Mouse (Mus musculus) common myeloid progenitor, adult 5-6 weeks (primary cell): ENCODE measurements around the gene Myo15b. TPM values are rescaled to one million over a fixed set of nuclear protein-coding genes. Genes with fewer than 3 reads are reported as not detected.

Experiments used
- ATAC-seq: replicated peaks from 2 replicates; pipeline ENCODE4 v1.8.0; 2016; ENCODE audit warnings: low read depth, mild to moderate bottlenecking, moderate TSS enrichment, inconsistent platforms; ENCODE audit not compliant: poor library complexity, severe bottlenecking
- total RNA-seq: library from RNA; stranded (forward); fragments of 200-1000, 187-1606 nt; gene quantifications from 2 replicates; pipeline ENCODE4 v1.2.3, GENCODE M21; 2017

The Myo15b gene
- total RNA-seq, 1 experiment from 2014 or later: 3.7 TPM

GRCm38 (mm10) chr11:115921986-115922385 is 63.8 kb downstream of the Myo15b start:
- ATAC-seq: no peak

DNA sequence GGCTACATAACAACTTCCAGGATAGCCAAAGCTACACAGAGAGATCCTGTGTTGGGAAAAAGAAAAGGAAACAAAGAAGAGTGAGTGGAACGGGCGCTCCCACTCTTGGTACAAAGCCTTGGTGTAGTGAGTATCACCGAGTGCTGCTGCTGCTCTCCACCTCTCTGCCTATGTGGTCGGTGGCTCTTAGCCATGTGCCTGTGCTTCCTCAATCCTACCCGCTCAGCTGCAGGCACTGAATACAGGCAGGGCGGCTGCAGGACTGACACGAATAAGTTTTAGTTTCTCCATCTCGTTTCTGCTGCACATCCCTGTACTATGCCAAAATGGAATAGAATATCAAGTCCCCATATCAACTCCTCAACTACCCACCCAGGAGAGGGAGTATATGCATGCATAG is 70.8 kb downstream of the Myo15b start:
- ATAC-seq: no peak

- ATAC-seq: no peak
These were observed 71.6 kb downstream of the Myo15b start for GRCm38 (mm10) chr11:115929818-115930217.

GRCm38 (mm10) chr11:115931235-115931634 is 73.0 kb downstream of the Myo15b start:
- no peak for ATAC-seq

GRCm38 (mm10) chr11:115933108-115933746 is 75.0 kb downstream of the Myo15b start, which contains the start of the genes Sap30bp and Recql5:
Gene Sap30bp (plus strand): TSS chr11:115933282.
Gene Recql5 (minus strand): TSS chr11:115933477.
- peak; percentile 99 for ATAC-seq

GRCm38 (mm10) chr11:115933747-115934110 is 75.5 kb downstream of the Myo15b start:
- ATAC-seq: no peak

DNA sequence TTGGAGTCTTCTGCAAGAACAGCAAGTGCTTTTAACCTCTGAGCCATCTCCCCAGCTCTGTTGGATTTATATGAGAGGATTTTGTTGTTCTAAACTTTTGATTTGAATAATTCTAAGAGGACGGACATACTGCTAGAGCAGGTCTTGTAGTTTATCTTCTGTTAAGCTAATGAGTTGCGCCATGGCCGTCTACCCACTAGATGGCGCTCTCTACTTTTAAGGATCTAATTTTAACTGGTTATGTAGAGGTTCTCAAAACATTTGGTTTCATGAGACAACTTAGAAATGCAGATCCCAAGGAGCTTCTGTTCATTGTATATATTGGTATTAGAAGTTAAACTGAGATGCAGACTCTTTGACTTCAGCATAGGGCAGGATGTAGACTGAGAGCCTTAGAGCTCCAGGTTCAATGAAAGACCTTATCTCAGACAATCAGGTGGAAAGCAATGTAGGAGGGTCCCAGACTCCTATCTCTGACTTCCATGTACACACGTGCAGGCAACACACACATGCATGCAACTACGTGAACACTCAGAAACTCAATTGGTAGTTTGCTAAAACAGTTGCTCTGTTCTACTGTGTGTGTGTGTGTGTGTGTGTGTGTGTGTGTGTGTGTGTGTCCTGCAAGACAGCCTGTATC is 81.6 kb downstream of the Myo15b start:
- ATAC-seq: peak; percentile 63

DNA sequence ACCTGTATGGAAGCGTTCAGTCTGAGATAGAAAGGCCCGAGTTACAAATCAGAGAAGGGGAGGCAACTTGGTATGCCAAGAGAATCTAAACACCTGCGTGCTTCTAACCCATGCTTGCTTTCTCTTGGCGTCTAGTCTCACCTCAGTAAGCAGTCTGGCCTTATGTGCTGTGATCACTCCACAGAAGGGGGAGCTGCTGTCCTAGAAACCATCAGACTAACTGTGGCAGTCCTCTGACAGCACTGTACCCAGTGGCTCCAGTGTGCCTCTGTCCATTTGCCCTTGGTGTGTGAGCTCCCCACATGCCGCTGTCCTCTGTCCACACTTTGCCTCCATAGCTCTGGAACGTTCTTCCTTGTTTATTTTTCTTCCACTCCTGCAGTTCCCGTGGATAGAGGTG is 83.8 kb downstream of the Myo15b start:
- ATAC-seq: no peak

Other genes starting within 250 kb of the Myo15b start
- 20.3 and 26.9 TPM in 2 replicates for gene Mif4gd, start 245.4 kb upstream of the Myo15b start, total RNA-seq
- 22.3 and 28.1 TPM in 2 replicates for gene Slc25a19, start 230.1 kb upstream of the Myo15b start, total RNA-seq
- 34.7 and 53.5 TPM in 2 replicates for gene Grb2, start 149.8 kb upstream of the Myo15b start, total RNA-seq
- gene Tmem94, start 93.0 kb upstream of the Myo15b start, total RNA-seq: 18.3 and 23.2 TPM in 2 replicates
- gene Caskin2, start 44.8 kb upstream of the Myo15b start, total RNA-seq: 2.8 and 5.8 TPM in 2 replicates
- 12.2 and 22.2 TPM in 2 replicates for gene Tsen54, start 43.7 kb upstream of the Myo15b start, total RNA-seq
- gene Llgl2, start 34.4 kb upstream of the Myo15b start, total RNA-seq: 3.8 and 6.2 TPM in 2 replicates
- gene Smim5, start 41.6 kb downstream of the Myo15b start, total RNA-seq: 31.2 and 35.4 TPM in 2 replicates
- 0.34 and 2.0 TPM in 2 replicates for gene Smim6, start 53.6 kb downstream of the Myo15b start, total RNA-seq
- 164 and 170 TPM in 2 replicates for gene Sap30bp, start 74.9 kb downstream of the Myo15b start, total RNA-seq
- 23.6 and 25.3 TPM in 2 replicates for gene Recql5, start 75.1 kb downstream of the Myo15b start, total RNA-seq
- gene Itgb4, start 116.3 kb downstream of the Myo15b start, total RNA-seq: 0.29 and 5.1 TPM in 2 replicates
- gene Galk1, start 154.3 kb downstream of the Myo15b start, total RNA-seq: 34.6 and 43.6 TPM in 2 replicates
- gene H3f3b, start 169.6 kb downstream of the Myo15b start, total RNA-seq: 867 and 869 TPM in 2 replicates
- 15.8 and 28.5 TPM in 2 replicates for gene Unk, start 171.9 kb downstream of the Myo15b start, total RNA-seq
- gene Unc13d, start 219.6 kb downstream of the Myo15b start, total RNA-seq: 29.7 and 29.9 TPM in 2 replicates
- 26.2 and 32.7 TPM in 2 replicates for gene Wbp2, start 228.6 kb downstream of the Myo15b start, total RNA-seq